Mouse (Mus musculus) thymus, adult 2 months (tissue): ENCODE results near the gene Gm17657.

Experiments
- CTCF ChIP-seq: fragments of 200-500 bp; IDR thresholded peaks from 2 replicates; pipeline ENCODE4 v1.5.1; 2012; ENCODE audit warnings: mild to moderate bottlenecking, control low read depth, low read length, moderate library complexity, borderline replicate concordance; ENCODE audit not compliant: control insufficient read depth, poor library complexity, insufficient read depth; ENCODE audit errors: extremely low read depth
- POLR2A ChIP-seq: fragments of 200-500 bp; IDR thresholded peaks from 2 replicates; pipeline ENCODE4 v1.6.1; 2012; ENCODE audit warnings: mild to moderate bottlenecking, low read length, control low read depth, moderate library complexity; ENCODE audit not compliant: control insufficient read depth, poor library complexity, insufficient read depth; ENCODE audit errors: extremely low read depth

- no peak for TF ChIP-seq CTCF
- TF ChIP-seq POLR2A = no peak
Measured at GRCm38 (mm10) chr17:29502669-29503665, 46.5 kb downstream of the Gm17657 start.
